Mouse (Mus musculus): ENCODE data around the gene Serpina7. TPM values are rescaled to one million over a fixed set of nuclear protein-coding genes. Genes with fewer than 3 reads are reported as not detected.

Serpina7 gene
- not detected in 2 replicates for polyA plus RNA-seq (2015; fragmentation: Nextera tagmentation; extraction: Ambion mirVana)

GRCm38 (mm10) chrX:139085077-139085476 lies at the start of gene Serpina7:
Gene Serpina7 (minus strand): TSS chrX:139085236.
- H3K9ac ChIP-seq (ENCODE audit: low read length), result no peak within 1 kb of the TSS
- H3K36me3 ChIP-seq (ENCODE audit: control insufficient read depth, insufficient read depth), result no peaks in the 10 kb centered on the region
- no peak within 1 kb of the TSS for H3K4me2 ChIP-seq (ENCODE audit: low read depth, low read length)
- H3K4me1 ChIP-seq (ENCODE audit: control insufficient read depth, insufficient read depth, low read length), result no peaks in the 10 kb centered on the region
- H3K9me3 ChIP-seq (replicated peaks; ENCODE audit: control insufficient read depth, low read length), result no peaks in the 10 kb centered on the region
- H3K4me3 ChIP-seq (ENCODE audit: low read length), result no peak within 1 kb of the TSS
- no peak within 1 kb of the TSS for H3K27ac ChIP-seq (ENCODE audit: low read length)
- H3K27me3 ChIP-seq (ENCODE audit: control insufficient read depth, insufficient read depth, low read length), result no peaks in the 10 kb centered on the region
- ATAC-seq (replicated peaks; ENCODE audit: extremely low read depth, insufficient read depth, low FRiP score), result no peak

- no peaks in the 10 kb centered on the region for H3K4me1 ChIP-seq (ENCODE audit: control insufficient read depth, insufficient read depth, low read length)
- no peaks in the 10 kb centered on the region for H3K27me3 ChIP-seq (ENCODE audit: control insufficient read depth, insufficient read depth, low read length)
- no peaks in the 10 kb centered on the region for H3K36me3 ChIP-seq (ENCODE audit: control insufficient read depth, insufficient read depth)
- no peak overlapping the region for H3K4me2 ChIP-seq (ENCODE audit: low read depth, low read length)
- ATAC-seq (replicated peaks; ENCODE audit: extremely low read depth, insufficient read depth, low FRiP score), result no peak
- H3K9me3 ChIP-seq (replicated peaks; ENCODE audit: control insufficient read depth, low read length), result no peaks in the 10 kb centered on the region
- H3K27ac ChIP-seq (ENCODE audit: low read length), result no peak overlapping the region
- WGBS, result 58% methylated on average over 4 of the region's 4 CpGs
- H3K4me3 ChIP-seq (ENCODE audit: low read length), result no peak overlapping the region
- H3K9ac ChIP-seq (ENCODE audit: low read length), result no peak overlapping the region
Measured at GRCm38 (mm10) chrX:139134031-139134430, 49.0 kb upstream of the Serpina7 start.

DNA sequence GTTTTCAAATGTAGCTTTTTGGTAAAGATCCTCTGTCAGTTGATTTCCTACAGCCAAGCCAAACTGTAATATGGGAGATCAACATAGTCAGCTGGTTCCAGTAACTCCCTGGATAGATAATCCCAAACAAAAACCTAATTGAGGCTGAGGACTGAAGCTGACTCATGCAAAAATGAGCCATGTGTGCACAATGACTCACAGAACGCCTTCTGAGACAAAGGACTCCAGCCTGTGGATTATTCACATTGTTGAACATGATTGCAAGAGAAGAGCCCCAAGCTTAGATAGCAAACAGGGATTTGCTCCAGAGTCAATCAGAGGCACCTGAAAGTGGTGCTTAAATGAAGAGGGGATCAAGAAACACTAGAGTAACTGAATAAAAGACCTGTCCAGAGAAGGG lies 12.2 kb upstream of the Serpina7 start:
- Histone ChIP-seq H3K9ac (ENCODE audit: low read length) (no peak overlapping the region), H3K27ac (ENCODE audit: low read length) (no peak overlapping the region), H3K4me3 (ENCODE audit: low read length) (no peak overlapping the region), H3K27me3 (ENCODE audit: control insufficient read depth, insufficient read depth, low read length) (no peaks in the 10 kb centered on the region), H3K4me1 (ENCODE audit: control insufficient read depth, insufficient read depth, low read length) (no peaks in the 10 kb centered on the region), H3K36me3 (ENCODE audit: control insufficient read depth, insufficient read depth) (no peaks in the 10 kb centered on the region), H3K9me3 (replicated peaks; ENCODE audit: control insufficient read depth, low read length) (no peaks in the 10 kb centered on the region), H3K4me2 (ENCODE audit: low read depth, low read length) (no peak overlapping the region)
- no peak for ATAC-seq (replicated peaks; ENCODE audit: extremely low read depth, insufficient read depth, low FRiP score)
- 69% methylated on average over 1 of the region's 1 CpGs for WGBS

DNA sequence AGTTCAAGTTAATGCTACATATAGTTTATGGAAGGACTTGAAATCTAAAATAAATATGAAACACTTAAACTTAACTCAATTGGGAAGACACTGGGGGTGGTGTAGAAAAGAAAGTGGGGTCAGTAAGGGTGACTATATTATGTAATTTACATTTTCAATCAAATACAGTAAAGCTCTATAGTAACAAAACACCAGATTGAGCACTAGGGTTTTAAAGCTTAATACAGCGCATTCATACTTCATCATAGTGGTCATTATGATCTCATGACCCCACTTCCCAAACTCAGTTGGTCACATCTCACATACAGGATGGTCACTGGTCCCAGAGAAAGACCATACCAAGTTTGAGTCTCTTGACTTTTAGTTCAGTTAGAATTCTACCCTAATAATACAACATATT lies 907 bp upstream of the Serpina7 start, which contains the start of gene 4930513O06Rik:
Gene 4930513O06Rik (plus strand): TSS at position 301 of the 400 bp plus-strand sequence.
- Histone ChIP-seq H3K4me3 (ENCODE audit: low read length) (no peak within 1 kb of the TSS), H3K9me3 (replicated peaks; ENCODE audit: control insufficient read depth, low read length) (no peaks in the 10 kb centered on the region), H3K27me3 (ENCODE audit: control insufficient read depth, insufficient read depth, low read length) (no peaks in the 10 kb centered on the region), H3K9ac (ENCODE audit: low read length) (no peak within 1 kb of the TSS), H3K27ac (ENCODE audit: low read length) (no peak within 1 kb of the TSS), H3K4me1 (ENCODE audit: control insufficient read depth, insufficient read depth, low read length) (no peaks in the 10 kb centered on the region), H3K36me3 (ENCODE audit: control insufficient read depth, insufficient read depth) (no peaks in the 10 kb centered on the region), H3K4me2 (ENCODE audit: low read depth, low read length) (no peak within 1 kb of the TSS)
- 95% methylated on average over 1 of the region's 1 CpGs for WGBS
- ATAC-seq (replicated peaks; ENCODE audit: extremely low read depth, insufficient read depth, low FRiP score), result no peak

GRCm38 (mm10) chrX:139078493-139078892 lies 6.5 kb downstream of the Serpina7 start:
- H3K4me1 ChIP-seq (ENCODE audit: control insufficient read depth, insufficient read depth, low read length), result no peaks in the 10 kb centered on the region
- no peak overlapping the region for H3K9ac ChIP-seq (ENCODE audit: low read length)
- H3K9me3 ChIP-seq (replicated peaks; ENCODE audit: control insufficient read depth, low read length), result no peaks in the 10 kb centered on the region
- no peaks in the 10 kb centered on the region for H3K27me3 ChIP-seq (ENCODE audit: control insufficient read depth, insufficient read depth, low read length)
- no peak overlapping the region for H3K4me2 ChIP-seq (ENCODE audit: low read depth, low read length)
- no peak for ATAC-seq (replicated peaks; ENCODE audit: extremely low read depth, insufficient read depth, low FRiP score)
- H3K27ac ChIP-seq (ENCODE audit: low read length), result no peak overlapping the region
- 84% methylated on average over 2 of the region's 2 CpGs for WGBS
- no peak overlapping the region for H3K4me3 ChIP-seq (ENCODE audit: low read length)
- no peaks in the 10 kb centered on the region for H3K36me3 ChIP-seq (ENCODE audit: control insufficient read depth, insufficient read depth)

DNA sequence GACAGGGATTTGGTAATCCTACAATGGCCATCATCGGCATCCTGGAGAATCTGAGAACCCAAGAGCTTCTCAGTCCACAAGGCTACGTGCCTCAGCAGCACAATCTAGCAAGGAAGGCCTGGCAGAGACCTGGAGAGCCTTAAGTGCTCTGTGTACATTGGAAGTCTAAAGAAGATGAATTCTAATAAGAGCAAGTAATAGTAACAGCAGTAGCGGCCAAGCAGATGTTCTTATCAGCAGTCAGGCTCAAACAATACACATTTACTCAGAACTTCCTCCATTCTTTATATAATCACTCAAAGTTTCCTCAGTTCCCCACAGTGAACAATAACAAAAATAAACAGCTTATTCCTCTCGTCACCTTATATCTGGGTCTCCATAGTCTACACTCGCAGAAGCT lies 21.0 kb downstream of the Serpina7 start:
- no peaks in the 10 kb centered on the region for H3K36me3 ChIP-seq (ENCODE audit: control insufficient read depth, insufficient read depth)
- H3K4me3 ChIP-seq (ENCODE audit: low read length), result no peak overlapping the region
- H3K4me1 ChIP-seq (ENCODE audit: control insufficient read depth, insufficient read depth, low read length), result no peaks in the 10 kb centered on the region
- no peak overlapping the region for H3K4me2 ChIP-seq (ENCODE audit: low read depth, low read length)
- H3K9ac ChIP-seq (ENCODE audit: low read length), result no peak overlapping the region
- no peak overlapping the region for H3K27ac ChIP-seq (ENCODE audit: low read length)
- WGBS, result 62% methylated on average over 5 of the region's 5 CpGs
- ATAC-seq (replicated peaks; ENCODE audit: extremely low read depth, insufficient read depth, low FRiP score), result no peak
- H3K27me3 ChIP-seq (ENCODE audit: control insufficient read depth, insufficient read depth, low read length), result no peaks in the 10 kb centered on the region
- no peaks in the 10 kb centered on the region for H3K9me3 ChIP-seq (replicated peaks; ENCODE audit: control insufficient read depth, low read length)

DNA sequence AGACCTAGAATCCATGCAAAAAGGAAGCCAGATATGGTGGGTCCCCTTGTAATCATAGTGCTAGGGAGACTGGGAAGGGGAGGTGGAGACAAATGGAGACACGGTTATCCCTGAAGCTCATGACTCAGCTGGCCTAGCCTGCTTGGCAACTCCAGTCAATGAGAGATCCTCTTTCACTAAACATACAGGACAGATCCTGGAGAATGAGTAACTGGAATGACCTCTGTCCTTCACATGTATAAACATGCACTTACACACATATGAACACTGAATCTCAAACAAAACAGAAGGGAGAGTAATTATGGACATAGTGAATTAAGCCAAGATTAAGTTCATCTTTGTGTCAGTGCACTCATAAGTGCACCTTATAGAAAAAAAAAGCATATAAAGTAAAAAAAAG lies 31.9 kb downstream of the Serpina7 start:
- 74% methylated on average over 1 of the region's 1 CpGs for WGBS
- H3K9ac ChIP-seq (ENCODE audit: low read length), result no peak overlapping the region
- no peak overlapping the region for H3K4me3 ChIP-seq (ENCODE audit: low read length)
- H3K4me1 ChIP-seq (ENCODE audit: control insufficient read depth, insufficient read depth, low read length), result no peaks in the 10 kb centered on the region
- no peak for ATAC-seq (replicated peaks; ENCODE audit: extremely low read depth, insufficient read depth, low FRiP score)
- no peaks in the 10 kb centered on the region for H3K36me3 ChIP-seq (ENCODE audit: control insufficient read depth, insufficient read depth)
- no peak overlapping the region for H3K27ac ChIP-seq (ENCODE audit: low read length)
- H3K27me3 ChIP-seq (ENCODE audit: control insufficient read depth, insufficient read depth, low read length), result no peaks in the 10 kb centered on the region
- H3K9me3 ChIP-seq (replicated peaks; ENCODE audit: control insufficient read depth, low read length), result no peaks in the 10 kb centered on the region
- no peak overlapping the region for H3K4me2 ChIP-seq (ENCODE audit: low read depth, low read length)

GRCm38 (mm10) chrX:139051976-139052375 lies 33.1 kb downstream of the Serpina7 start:
- no peak overlapping the region for H3K27ac ChIP-seq (ENCODE audit: low read length)
- no peaks in the 10 kb centered on the region for H3K36me3 ChIP-seq (ENCODE audit: control insufficient read depth, insufficient read depth)
- H3K27me3 ChIP-seq (ENCODE audit: control insufficient read depth, insufficient read depth, low read length), result no peaks in the 10 kb centered on the region
- H3K4me3 ChIP-seq (ENCODE audit: low read length), result no peak overlapping the region
- no peak overlapping the region for H3K4me2 ChIP-seq (ENCODE audit: low read depth, low read length)
- no peak overlapping the region for H3K9ac ChIP-seq (ENCODE audit: low read length)
- ATAC-seq (replicated peaks; ENCODE audit: extremely low read depth, insufficient read depth, low FRiP score), result no peak
- H3K9me3 ChIP-seq (replicated peaks; ENCODE audit: control insufficient read depth, low read length), result no peaks in the 10 kb centered on the region
- 52% methylated on average over 1 of the region's 1 CpGs for WGBS
- no peaks in the 10 kb centered on the region for H3K4me1 ChIP-seq (ENCODE audit: control insufficient read depth, insufficient read depth, low read length)

DNA sequence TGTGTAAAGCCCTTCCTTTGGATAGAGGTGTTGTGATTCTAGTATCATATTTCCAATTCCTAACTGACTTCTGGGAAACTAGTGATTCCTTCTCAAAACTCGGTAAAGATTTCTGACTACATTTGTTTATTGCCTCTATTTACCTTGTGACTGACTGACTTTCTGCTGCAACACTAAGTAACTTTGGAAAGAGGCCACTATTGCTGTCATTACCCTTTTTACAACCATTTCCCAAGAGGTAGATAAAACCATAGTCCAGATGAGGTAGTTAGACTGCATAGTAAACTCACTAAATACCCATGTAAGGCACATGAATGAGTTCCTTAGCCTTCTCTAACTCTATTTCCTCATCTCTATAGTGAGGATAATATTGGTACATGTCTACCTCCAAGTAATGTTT lies 43.9 kb downstream of the Serpina7 start:
- WGBS, result 67% methylated on average over 1 of the region's 1 CpGs
- ATAC-seq (replicated peaks; ENCODE audit: extremely low read depth, insufficient read depth, low FRiP score), result no peak
- no peak overlapping the region for H3K4me2 ChIP-seq (ENCODE audit: low read depth, low read length)

DNA sequence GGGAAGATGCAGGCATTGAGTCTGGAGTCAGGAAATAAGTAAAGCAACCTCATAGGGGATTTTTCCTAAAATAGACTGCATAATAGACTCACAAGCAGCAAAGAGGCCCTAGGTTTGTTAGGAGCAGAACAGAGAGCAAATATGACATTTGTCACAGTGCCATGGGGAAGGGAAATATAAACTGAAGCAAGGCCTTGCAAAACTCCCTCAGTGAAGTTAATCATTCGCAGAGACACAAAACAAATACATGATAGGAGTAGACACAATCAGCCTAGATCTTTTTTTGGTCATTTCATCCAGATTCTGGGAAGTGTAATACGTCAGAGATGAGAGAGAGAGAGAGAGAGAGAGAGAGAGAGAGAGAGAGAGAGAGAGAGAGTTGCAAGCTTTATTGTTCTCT lies 45.7 kb downstream of the Serpina7 start:
- Histone ChIP-seq H3K4me1 (ENCODE audit: control insufficient read depth, insufficient read depth, low read length) (no peaks in the 10 kb centered on the region), H3K36me3 (ENCODE audit: control insufficient read depth, insufficient read depth) (no peaks in the 10 kb centered on the region), H3K9ac (ENCODE audit: low read length) (no peak overlapping the region), H3K4me3 (ENCODE audit: low read length) (no peak overlapping the region), H3K9me3 (replicated peaks; ENCODE audit: control insufficient read depth, low read length) (no peaks in the 10 kb centered on the region), H3K27ac (ENCODE audit: low read length) (no peak overlapping the region), H3K4me2 (ENCODE audit: low read depth, low read length) (no peak overlapping the region), H3K27me3 (ENCODE audit: control insufficient read depth, insufficient read depth, low read length) (no peaks in the 10 kb centered on the region)
- WGBS, result 58% methylated on average over 2 of the region's 2 CpGs
- ATAC-seq (replicated peaks; ENCODE audit: extremely low read depth, insufficient read depth, low FRiP score), result no peak

More for the DNA sequence above, 43.9 kb downstream of the Serpina7 start:
- no peaks in the 10 kb centered on the region for H3K36me3 ChIP-seq (ENCODE audit: control insufficient read depth, insufficient read depth)
- no peaks in the 10 kb centered on the region for H3K27me3 ChIP-seq (ENCODE audit: control insufficient read depth, insufficient read depth, low read length)
- no peaks in the 10 kb centered on the region for H3K9me3 ChIP-seq (replicated peaks; ENCODE audit: control insufficient read depth, low read length)
- no peak overlapping the region for H3K4me3 ChIP-seq (ENCODE audit: low read length)
- no peak overlapping the region for H3K9ac ChIP-seq (ENCODE audit: low read length)
- no peak overlapping the region for H3K27ac ChIP-seq (ENCODE audit: low read length)
- no peaks in the 10 kb centered on the region for H3K4me1 ChIP-seq (ENCODE audit: control insufficient read depth, insufficient read depth, low read length)

Measured in heart, embryonic 16.5 days (tissue).